In genomic region chr6:145224246-145224645, GRCm38 (mm10) we compare ENCODE assay signal across 35 mouse cellular contexts.
"Had no signal": no experiment of that assay in that cellular context is flagged by ENCODE, and none has a peak within 500 bp of the region (broad histone marks: within the 10 kb centered on the region; RNA-seq: fewer than 3 reads in every experiment).

No protein-coding gene starts in this region.

- ATAC-seq: hindbrain, embryonic 16.5 days; hindbrain, postnatal 0 days; inflammation-experienced regulatory T-cells, adult 6 months; intestine, embryonic 15.5 days; intestine, embryonic 16.5 days; intestine, postnatal 0 days had no signal

- H3K9ac ChIP-seq: heart, embryonic 12.5 days; heart, embryonic 13.5 days; heart, embryonic 15.5 days; hindbrain, embryonic 12.5 days; hindbrain, embryonic 13.5 days; hindbrain, embryonic 14.5 days; hindbrain, embryonic 15.5 days; intestine, embryonic 15.5 days; kidney, embryonic 15.5 days had no signal

- H3K27ac ChIP-seq: heart, embryonic 10.5 days; heart, embryonic 13.5 days; heart, embryonic 15.5 days; hindbrain, embryonic 10.5 days; hindbrain, embryonic 12.5 days; hindbrain, embryonic 13.5 days; hindbrain, embryonic 14.5 days; hindbrain, embryonic 15.5 days; hindbrain, postnatal 0 days; intestine, embryonic 15.5 days; kidney, embryonic 15.5 days; kidney, postnatal 0 days; layer of hippocampus, adult 2 months had no signal

- H3K4me2 ChIP-seq: heart, embryonic 11.5 days; heart, embryonic 12.5 days; heart, embryonic 13.5 days; heart, embryonic 15.5 days; hindbrain, embryonic 12.5 days; hindbrain, embryonic 13.5 days; hindbrain, embryonic 14.5 days; hindbrain, embryonic 15.5 days; intestine, embryonic 15.5 days; kidney, embryonic 15.5 days had no signal

- DNase-seq: heart, postnatal 10 days; heart, postnatal 14 days; heart, postnatal 36 days; heart, postnatal 4 days; kidney, adult 11 months; kidney, adult 18-20 months; kidney, adult 2 months; kidney, adult 8-10 months; kidney, adult 9 months; kidney, postnatal 10 days; kidney, postnatal 14 days; kidney, postnatal 25 days; kidney, postnatal 36 days; kidney, postnatal 4 days; layer of hippocampus, adult 9-11 months; layer of hippocampus, postnatal 36 days had no signal

- H3K4me3 ChIP-seq: heart, embryonic 10.5 days; heart, embryonic 12.5 days; heart, embryonic 13.5 days; heart, embryonic 15.5 days; hindbrain, embryonic 10.5 days; hindbrain, embryonic 12.5 days; hindbrain, embryonic 13.5 days; hindbrain, embryonic 15.5 days; intestine, embryonic 15.5 days; kidney, embryonic 15.5 days; layer of hippocampus, adult 2 months had no signal

- H3K9me3 ChIP-seq: heart, embryonic 10.5 days; heart, embryonic 12.5 days; heart, embryonic 13.5 days; heart, embryonic 15.5 days; hindbrain, embryonic 10.5 days; hindbrain, embryonic 12.5 days; hindbrain, embryonic 13.5 days; hindbrain, embryonic 15.5 days; intestine, embryonic 15.5 days; kidney, embryonic 15.5 days had no signal

- H3K4me1 ChIP-seq: heart, embryonic 10.5 days; heart, embryonic 12.5 days; heart, embryonic 13.5 days; heart, embryonic 15.5 days; hindbrain, embryonic 10.5 days; hindbrain, embryonic 12.5 days; hindbrain, embryonic 13.5 days; hindbrain, embryonic 15.5 days; intestine, embryonic 15.5 days; kidney, embryonic 15.5 days had no signal

- H3K27me3 ChIP-seq: heart, embryonic 12.5 days; heart, embryonic 13.5 days; heart, embryonic 15.5 days; hindbrain, embryonic 12.5 days; hindbrain, embryonic 13.5 days; hindbrain, embryonic 15.5 days; intestine, embryonic 15.5 days; kidney, embryonic 15.5 days had no signal
